Mouse (Mus musculus) adipocyte (in vitro differentiated cells): Measurements from ENCODE around the gene Padi4.

Source experiments
- DNase-seq: peaks from one replicate; pipeline ENCODE4 v3.0.0-alpha.2; 2016; ENCODE audit warnings: low spot score

The Padi4 gene

GRCm38 (mm10) chr4:140702611-140703327, 71.3 kb downstream of the Padi4 start:
- DNase-seq: peak; percentile 81

GRCm38 (mm10) chr4:140701716-140702561, 72.1 kb downstream of the Padi4 start:
- no peak for DNase-seq

- peak; percentile 68 for DNase-seq
Observed at GRCm38 (mm10) chr4:140701049-140701715, 72.9 kb downstream of the Padi4 start.

GRCm38 (mm10) chr4:140700269-140701018, 73.6 kb downstream of the Padi4 start, which contains the start of gene Rcc2:
Gene Rcc2, plus strand, starts transcription at chr4:140700541.
- DNase-seq: peak; percentile 29

- DNase-seq: peak; percentile 59
Observed at GRCm38 (mm10) chr4:140699441-140700127, 74.5 kb downstream of the Padi4 start.
